Mouse (Mus musculus): ENCODE data around the gene Fzd2.
"Not testable (repeated sequence)": the region's sequence is repeated elsewhere in the genome, so short reads cannot be mapped to it uniquely, and the experiment has no call there.

Fzd2 gene

DNA sequence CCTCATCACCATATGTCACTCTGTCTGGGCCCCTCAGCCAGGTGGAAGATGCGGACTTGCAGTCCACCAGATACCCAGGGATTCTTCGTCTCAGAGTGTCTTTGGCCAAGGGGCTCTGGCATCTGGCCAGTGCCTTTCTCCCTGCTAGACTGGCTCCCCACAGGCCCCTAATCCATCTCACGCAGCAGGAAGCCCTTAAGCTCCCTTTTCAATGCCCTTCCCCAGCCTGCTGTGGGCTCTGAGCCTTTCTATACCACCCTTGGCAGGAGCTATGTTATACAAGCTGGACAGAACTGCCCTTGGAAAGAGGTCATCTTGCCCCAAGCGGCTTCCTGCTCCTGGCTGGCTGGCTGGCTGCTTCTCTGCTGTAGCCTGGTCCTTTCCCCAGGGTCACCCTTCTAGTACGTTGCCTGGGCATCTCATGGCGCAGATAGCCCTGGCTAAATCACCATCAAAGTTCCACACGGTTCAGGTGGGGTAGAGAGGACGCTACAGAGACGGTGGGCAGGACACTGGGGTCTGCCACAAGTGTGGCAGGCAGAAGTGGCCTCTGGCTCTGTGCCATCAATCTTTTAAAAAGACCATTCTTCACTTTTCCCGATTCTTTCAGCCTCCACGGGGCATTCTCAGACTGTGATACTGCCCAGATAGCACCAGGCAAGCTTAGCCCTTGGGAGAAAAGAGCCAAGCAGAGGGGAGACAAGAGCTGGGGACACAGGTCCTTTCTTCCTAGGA lies 22.7 kb upstream of the Fzd2 start:
- no peak for DNase-seq (ENCODE audit: low spot score in 2 of 2)

DNA sequence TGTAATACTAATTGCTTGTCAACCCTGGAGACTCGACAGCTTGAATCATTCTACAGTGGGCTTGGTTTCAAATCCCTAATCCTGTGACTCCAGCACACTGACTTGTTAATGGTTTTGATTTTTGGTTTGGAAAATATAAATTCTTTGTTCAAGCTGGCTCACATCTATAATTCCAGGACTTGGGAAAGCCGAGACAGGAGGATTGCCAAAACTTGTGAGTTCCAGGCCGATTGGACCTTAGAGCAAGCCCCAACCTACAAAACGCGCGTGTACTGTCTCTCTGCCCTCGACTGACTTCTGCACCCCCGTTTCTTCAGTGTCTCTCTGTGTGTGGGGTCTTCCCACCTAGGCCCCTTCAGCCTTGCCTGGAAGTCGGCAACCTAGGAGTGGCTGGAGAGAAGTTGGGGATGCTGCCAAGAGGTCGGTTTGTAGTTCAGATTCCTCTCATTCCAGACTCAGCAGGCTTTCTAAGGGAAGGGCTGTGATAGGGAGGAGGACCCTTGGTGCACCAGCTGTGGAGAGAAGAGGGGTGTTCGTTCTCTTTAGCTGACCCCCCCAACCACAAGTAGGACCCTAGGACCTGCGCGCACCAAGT lies 22.1 kb upstream of the Fzd2 start:
- no peak for DNase-seq (ENCODE audit: low spot score in 2 of 2)

DNA sequence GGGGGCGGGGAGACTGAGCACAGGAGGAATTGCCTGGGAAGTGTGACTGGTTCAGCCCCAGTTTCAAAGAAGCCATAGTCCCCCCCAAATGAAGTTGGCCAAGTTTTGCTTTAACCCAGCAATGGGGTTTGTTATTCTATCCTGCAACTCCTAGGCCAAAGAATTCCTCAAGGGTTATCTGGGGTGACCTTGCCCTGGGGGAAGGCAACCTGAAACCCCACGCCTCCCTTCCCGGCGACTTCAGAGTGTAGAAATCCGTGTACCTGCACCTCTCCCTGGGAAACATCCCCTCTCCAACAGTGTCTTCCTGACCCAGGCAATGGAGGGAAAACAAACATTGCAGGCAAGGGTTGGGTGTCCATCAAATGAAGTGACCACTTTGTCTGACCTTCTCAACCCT lies 21.5 kb upstream of the Fzd2 start:
- no peak for DNase-seq (ENCODE audit: low spot score in 2 of 2)

DNA sequence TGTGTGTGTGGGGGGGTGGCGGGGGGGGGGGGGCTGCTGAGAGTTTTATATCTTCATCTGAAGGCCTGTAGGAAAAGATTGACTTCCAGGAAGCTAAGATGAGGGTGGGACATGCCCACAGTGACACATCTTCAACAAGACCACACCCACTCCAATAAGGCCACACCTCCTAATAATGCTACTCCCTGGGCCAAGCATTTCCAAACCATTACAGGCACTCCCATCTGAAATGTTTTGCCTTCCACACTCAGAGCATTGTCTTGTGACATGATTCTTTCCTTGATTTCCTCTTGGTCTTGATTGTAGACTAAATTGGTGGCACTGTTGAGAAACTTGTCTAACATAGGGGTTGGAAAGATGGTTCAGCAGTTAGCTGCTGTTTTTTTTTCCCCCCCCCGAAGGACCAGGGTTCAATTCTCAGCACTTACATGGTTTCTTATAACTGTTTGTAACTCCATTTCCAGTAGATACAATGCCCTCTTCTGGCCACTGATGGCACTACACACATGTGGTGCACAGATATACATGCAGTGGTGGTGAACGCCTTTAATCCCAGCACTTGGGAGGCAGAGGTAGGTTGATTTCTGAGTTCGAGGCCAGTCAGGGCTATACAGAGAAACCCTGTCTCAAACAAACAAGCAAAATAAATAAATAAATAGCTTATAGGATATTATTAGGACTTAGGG lies 17.6 kb upstream of the Fzd2 start:
- DNase-seq (ENCODE audit: low spot score in 2 of 2), result no peak

DNA sequence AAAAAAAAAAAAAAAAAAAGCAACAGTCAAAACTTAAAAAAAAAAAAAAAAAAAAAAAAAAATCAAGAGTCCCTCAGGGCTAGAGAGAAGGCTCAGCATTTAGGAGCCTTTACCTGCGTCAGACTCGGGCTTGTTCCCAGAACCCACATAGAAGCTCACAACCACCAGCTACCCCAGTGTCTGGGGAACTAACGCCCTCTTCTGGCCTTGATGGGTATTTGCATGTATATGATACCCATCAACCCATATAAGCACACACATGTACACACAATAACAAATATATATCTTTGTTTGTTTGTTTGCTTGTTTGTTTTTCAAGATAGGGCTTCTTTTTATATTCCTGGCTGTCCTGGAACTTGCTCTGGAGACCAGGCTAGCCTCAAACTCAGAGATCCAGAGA lies 16.6 kb upstream of the Fzd2 start:
- no peak for DNase-seq (ENCODE audit: low spot score in 2 of 2)

DNA sequence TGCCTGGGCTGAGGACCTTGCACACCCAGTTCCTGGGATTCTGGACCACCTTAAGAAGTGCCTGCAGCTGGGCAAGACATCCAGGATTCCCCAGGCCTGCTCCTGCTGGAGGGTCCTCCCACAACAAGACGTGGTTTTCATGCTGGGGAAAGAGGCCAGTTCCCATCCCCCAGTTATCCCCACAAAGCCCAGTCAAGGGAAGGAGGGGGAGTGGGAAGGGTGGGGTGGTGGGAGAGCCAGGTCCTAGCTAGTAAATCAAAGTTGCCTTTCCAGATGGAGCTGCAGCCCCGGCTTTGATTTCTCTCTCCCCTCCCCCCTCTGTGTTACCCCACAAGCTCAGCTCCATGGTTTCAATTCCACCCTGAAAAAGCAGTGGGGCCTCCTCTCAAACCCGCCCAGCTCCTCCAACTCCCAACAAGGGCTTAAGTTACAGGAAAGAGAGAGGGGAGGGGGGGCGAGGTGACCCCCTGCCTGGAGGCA lies 8.8 kb upstream of the Fzd2 start:
- DNase-seq (ENCODE audit: low spot score in 2 of 2), result no peak

DNA sequence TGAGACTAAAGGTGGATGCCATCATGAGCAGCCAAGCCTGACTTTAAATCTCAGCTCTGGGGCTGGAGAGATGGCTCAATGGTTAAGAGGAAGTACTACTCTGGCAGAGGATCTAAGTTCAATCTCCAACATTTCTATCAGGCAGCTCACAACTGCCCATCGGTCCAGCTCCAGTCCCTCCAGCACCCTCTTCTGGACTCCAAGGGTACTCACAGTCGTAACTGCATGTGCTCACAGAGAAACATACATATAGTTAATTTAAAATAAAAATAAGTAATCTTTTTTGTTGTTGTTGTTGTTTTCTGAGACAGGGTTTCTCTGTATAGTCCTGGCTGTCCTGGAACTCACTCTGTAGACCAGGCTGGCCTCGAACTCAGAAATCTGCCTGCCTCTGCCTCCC lies 4.3 kb upstream of the Fzd2 start:
- DNase-seq (ENCODE audit: low spot score in 2 of 2), result no peak

DNA sequence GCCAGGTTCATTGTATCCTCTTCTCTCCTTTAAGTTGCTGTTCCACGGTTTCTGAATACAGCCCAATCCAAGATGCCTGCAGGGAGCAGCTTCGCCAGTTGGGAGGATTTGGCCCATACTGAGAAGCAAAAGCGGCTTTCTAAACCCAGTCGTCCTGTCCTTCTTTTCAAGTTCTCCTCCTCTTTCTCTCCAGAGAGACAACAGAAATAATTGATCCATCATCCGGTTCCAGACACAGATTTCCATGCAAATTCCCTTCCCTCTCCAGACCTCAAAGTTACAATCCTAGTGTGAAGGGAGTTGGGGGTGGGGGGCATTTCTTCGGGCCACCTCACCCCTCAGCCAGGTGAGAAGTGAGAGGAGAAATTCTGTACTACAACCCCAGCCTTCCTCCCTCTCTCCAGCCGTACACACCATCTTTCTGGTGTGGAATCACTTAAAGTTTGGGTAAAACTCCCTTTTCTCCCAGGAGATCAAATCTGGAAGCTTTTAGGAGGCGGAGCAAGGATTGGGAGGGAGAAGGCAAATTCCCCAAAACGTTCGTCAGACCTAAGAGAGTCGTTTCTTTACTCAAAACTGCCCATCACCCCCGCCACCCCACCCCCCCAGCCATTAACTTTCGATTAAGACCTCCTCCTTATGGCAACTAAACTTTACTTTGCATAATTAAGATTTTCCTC lies 1.2 kb upstream of the Fzd2 start:
- DNase-seq (ENCODE audit: low spot score in 2 of 2), result no peak

DNA sequence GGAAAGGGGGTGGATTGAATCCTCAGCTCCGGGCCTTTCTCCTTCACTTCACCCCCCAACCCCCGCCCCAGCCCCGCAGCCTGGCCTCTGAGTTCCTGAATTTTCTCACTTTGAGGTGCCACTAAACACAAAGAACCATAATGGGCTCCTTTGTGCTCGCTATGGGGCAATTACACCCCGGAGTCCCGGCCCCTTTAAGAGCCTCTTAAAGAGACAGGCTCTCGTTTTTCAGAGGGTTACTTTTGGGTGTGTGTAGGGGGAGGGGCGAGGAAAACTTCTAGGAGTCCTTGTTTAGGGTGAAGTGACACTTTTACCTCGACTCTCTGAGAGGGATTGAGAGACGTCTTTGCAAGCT lies 723 bp upstream of the Fzd2 start:
- DNase-seq (ENCODE audit: low spot score in 2 of 2), result peak in 1 of 2 experiments; percentile 18

DNA sequence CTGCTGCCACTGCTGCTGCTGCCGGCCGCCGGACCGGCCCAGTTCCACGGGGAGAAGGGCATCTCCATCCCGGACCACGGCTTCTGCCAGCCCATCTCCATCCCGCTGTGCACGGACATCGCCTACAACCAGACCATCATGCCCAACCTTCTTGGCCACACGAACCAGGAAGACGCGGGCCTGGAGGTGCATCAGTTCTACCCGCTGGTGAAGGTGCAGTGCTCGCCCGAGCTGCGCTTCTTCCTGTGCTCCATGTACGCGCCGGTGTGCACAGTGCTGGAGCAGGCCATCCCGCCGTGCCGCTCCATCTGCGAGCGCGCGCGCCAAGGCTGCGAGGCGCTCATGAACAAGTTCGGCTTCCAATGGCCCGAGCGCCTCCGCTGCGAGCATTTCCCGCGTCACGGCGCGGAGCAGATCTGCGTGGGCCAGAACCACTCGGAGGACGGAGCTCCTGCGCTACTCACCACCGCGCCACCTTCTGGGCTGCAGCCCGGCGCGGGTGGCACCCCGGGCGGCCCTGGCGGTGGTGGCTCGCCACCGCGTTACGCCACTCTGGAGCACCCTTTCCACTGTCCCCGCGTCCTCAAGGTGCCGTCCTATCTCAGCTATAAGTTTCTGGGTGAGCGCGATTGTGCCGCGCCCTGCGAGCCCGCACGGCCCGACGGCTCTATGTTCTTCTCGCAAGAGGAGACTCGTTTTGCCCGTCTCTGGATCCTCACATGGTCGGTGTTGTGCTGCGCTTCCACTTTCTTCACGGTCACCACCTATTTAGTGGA lies 769 bp downstream of the Fzd2 start:
- DNase-seq (ENCODE audit: low spot score in 2 of 2), result peak in 1 of 2 experiments; percentile 41

DNA sequence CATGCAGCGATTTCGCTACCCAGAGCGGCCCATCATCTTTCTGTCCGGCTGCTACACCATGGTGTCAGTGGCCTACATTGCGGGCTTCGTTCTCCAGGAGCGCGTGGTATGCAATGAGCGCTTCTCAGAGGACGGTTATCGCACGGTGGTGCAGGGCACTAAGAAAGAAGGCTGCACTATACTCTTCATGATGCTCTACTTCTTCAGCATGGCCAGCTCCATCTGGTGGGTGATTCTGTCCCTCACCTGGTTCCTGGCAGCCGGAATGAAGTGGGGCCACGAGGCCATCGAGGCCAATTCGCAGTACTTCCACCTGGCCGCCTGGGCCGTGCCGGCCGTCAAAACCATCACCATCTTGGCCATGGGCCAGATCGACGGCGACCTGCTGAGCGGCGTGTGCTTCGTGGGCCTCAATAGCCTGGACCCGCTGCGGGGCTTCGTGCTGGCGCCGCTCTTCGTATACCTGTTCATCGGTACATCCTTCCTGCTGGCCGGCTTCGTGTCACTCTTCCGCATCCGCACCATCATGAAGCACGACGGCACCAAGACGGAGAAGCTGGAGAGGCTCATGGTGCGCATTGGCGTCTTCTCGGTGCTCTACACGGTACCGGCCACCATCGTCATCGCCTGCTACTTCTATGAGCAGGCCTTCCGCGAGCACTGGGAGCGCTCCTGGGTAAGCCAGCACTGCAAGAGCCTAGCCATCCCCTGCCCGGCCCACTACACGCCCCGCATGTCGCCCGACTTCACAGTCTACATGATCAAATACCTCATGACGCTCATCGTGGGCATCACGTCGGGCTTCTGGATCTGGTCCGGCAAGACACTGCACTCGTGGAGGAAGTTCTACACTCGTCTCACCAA lies 1.6 kb downstream of the Fzd2 start:
- DNase-seq (ENCODE audit: low spot score in 2 of 2), result no peak

DNA sequence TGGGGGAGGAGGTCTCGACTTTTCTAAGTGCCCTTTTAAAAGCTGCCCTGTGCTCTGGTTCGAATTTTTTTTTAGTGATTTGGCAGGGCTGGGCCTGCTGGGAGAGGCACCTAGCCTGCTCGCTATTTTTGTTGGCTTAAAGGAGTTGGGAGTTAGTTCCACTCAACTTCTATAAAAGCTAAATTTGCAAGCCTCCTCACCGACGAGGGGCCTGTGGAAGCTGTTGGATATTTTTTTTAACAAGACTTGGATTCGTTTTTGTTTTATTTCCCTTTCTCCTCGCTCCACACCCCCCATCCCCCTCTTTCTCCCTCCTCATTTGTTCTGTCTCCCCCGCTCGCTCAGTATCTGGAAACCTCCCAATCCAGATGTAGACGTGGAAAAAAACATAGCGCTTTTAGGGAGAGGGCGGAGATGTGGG lies 2.6 kb downstream of the Fzd2 start:
- DNase-seq (ENCODE audit: low spot score in 2 of 2), result no peak

DNA sequence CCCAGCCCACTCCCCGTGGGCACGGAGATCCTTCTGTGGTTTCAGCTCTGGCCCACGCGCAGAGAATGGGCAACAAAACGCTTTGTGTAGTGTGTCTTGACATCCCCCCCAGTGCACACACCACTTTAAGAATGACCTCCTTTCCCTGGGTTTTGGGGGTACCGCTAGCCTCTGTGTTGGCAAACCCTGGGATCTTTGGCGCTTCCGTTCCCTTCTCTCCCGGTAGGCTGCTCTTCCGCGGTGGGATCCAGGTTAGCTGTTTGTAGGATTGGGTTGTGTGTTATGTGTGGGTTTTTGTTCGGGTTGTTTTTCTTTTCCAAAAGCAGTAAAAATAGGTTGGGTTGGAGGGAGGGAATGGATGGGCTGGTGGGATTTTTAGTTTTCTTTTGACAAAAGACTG lies 3.0 kb downstream of the Fzd2 start:
- not testable (repeated sequence) for DNase-seq (ENCODE audit: low spot score in 2 of 2)

DNA sequence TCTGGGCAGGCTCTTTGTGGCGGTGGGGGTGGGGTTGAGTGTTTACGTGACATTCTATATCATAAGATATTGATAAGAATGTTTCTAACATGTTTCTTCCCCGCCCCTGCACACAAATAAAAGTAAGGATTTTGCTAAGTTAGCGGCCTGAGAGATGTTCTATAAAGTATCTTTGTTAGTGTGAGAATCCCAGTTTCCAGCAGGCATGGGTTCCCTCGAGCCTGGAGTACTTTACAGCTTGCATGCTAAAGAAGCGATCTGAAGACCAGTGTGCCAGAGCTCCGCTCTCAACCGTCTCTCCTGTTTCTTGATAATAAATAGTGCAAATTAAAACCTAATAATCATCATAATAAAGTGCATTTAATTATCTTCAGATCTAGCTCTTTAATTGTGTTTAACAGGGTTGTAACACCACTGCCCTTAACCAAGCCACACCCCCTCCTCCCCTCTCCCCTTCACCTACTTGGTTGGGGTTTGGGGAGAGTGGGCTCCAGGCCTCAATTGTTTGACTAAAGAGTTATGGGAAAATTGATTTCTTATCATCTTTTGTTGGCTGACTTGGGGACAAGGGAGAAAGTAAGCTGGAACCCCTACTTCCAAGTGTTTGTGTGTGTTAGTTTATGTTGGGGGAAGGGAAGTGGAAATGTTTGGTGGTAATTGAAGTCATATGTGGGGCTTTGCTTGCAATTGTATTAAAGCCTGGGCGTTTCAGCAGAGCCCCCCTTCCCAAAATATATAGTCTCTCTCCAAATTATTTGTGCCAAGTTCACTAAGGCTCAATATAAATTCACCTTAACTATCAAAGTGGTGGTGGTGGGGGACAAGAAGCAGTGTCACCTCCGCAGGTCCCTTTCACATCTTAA lies 3.7 kb downstream of the Fzd2 start:
- DNase-seq (ENCODE audit: low spot score in 2 of 2), result no peak

DNA sequence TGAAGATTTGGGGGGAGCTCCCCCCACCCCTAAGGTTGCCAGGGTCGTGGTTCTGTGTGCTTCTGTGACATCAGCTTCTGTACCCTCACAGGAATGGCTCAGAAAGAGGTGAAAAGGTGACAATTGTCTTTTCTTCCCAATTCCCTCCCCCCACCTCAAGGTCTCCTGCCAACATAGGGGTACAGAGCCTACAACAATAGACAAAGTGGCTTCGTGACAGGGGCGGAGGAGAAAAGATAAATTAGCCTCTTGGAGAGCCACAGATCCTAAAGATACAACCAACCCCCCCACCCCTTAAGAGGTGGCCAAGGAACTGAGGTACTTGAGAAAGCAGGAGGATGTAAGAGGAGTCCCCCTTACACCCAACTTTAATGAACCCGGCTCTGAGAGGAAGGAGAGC lies 4.5 kb downstream of the Fzd2 start:
- no peak for DNase-seq (ENCODE audit: low spot score in 2 of 2)

DNA sequence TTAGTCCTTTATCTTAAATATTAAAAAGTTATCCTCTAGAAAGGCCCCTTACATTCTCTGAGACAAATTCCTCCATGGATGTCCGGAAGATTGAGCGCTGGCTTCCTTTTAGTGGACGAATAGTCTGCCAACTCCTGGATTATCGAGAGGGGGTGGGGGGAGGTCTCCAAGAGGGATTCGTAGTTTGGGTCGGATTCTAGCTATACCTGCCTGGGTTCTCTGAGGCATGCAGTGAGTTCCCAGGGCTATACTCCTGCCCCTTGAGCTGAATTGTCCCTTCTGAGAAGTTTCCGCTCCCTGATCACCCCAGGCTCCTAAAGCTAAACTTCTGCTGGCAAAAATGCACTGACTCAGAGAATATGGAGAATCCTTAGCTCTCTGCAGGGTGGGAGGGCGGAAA lies 5.3 kb downstream of the Fzd2 start:
- DNase-seq (ENCODE audit: low spot score in 2 of 2), result no peak

DNA sequence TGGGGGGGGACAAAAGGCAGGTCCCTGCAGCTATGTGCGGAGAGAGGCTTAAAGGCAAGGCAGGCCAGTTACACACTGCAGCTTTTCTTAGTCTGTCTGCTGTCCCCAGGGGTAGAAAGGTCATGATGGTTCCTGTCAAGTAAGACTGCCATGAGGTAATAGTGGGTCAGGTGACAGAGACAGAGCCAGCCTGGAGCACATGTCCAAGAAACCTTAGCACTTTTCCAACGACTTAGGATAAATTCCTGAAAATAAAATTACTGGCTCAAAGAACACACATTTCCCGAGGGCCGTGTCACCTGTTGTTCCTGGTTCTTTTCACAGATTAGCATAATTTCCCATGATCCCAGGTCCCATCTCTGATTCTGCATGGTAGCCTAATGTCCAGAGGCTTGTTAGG lies 6.1 kb downstream of the Fzd2 start:
- no peak for DNase-seq (ENCODE audit: low spot score in 2 of 2)

DNA sequence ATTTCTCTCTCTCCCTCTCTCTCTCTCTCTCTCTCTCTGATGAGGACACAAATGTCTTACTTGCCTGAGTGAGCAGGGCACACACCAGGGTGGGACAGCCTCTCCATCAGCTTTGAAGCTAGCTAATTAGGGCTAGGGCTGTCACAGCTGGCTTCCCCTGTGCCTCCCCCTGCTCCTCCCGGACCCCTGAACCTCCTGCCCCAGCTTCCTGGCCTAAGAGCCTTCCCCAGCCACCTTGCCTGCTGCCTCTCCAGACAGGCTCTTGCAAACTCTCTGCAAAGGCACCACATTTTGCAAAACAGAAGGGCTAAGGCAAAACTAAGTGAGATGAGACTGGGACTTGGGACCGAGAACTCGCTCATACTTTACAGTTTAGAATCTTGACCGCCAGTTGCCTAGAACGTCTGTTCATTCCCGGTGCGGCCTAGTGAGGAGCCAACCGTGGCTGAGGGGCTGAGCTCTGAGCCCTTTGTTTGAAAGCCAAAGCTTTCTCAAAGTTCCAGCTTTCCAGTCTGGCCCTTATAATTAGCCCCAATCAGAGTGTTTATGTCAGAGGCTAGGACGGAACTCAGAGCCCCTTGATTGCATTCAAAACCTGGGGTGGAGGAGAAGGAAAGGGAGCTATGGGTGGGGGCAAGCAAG lies 6.6 kb downstream of the Fzd2 start:
- DNase-seq (ENCODE audit: low spot score in 2 of 2), result no peak

DNA sequence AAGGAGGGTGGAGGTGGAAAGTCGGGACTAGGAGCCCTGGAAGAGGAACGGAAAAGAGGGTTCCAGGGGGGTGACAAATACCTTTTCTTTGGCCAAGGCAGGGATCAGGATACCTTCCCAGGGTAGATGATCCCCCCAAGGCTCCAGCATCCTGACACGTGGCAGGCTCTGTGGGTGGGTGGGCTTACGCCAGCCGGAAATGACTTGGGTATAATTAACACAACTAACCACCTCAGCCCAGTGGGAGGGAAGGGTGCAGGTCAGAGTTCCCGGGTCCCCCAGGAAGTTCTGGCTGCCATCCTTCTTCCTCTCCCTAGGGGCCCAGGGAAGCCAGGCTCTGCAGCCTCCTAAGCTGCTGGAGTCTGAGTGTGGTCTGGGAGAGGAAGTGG lies 7.1 kb downstream of the Fzd2 start:
- DNase-seq (ENCODE audit: low spot score in 2 of 2), result no peak
